Mouse (Mus musculus): ENCODE results near the gene Tlx3. TPM values are rescaled to one million over a fixed set of nuclear protein-coding genes. Genes with fewer than 3 reads are reported as not detected.

The Tlx3 gene
- polyA plus RNA-seq, 2 experiments = not detected

DNA sequence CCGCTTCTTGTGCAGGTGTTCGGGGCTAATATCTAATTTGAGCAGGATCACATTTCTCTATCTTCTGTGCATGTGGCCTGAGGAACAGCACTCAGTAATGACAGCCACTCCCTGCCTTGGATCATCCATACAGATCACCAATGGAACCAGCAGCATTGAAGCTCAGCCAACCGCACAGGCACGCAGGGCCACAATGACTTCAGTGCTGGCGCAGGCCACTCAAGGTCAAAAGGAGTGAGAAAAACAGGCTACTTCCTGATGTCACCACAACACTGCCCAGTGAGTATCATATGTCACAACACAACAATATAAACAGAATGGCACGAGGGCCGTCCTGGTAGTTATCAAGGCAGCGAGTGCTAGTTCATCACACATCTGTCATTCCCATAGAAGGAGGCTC is 23.1 kb upstream of the Tlx3 start:
- H3K9me3 ChIP-seq (ENCODE audit: control insufficient read depth, low read length) = no peaks in the 10 kb centered on the region
- no peak overlapping the region for H3K4me3 ChIP-seq (ENCODE audit: insufficient read depth in 1 of 2, low read depth in 2 of 2, low read length in 2 of 2)
- H3K4me1 ChIP-seq (replicated peaks; ENCODE audit: control insufficient read depth in 2 of 2, insufficient read depth in 2 of 2, low read length in 1 of 2) = 0 out of 4 replicates have a peak, but pooled peaks cover 0 to 2% of the 10 kb centered on the region in 2 experiments
- WGBS (ENCODE audit: insufficient replicate concordance) = 71% methylated on average over 8 of the region's 8 CpGs
- H3K4me2 ChIP-seq (ENCODE audit: low read depth) = no peak overlapping the region
- DNase-seq (ENCODE audit: low read depth in 3 of 3, low spot score in 3 of 3) (no peak), ATAC-seq (ENCODE audit: insufficient read depth) (no peak)
- no peak overlapping the region for H3K27ac ChIP-seq
- TF ChIP-seq EP300 (IDR thresholded peaks at IDR 0.05; ENCODE audit: low read depth) = no peak
- TF ChIP-seq CTCF (IDR thresholded peaks at IDR 0.05; ENCODE audit: low read depth) = no peak
- H3K9ac ChIP-seq (replicated peaks) = no peak overlapping the region
- no peaks in the 10 kb centered on the region for H3K36me3 ChIP-seq (replicated peaks; ENCODE audit: control insufficient read depth, insufficient read depth, low read depth)
- H3K27me3 ChIP-seq (ENCODE audit: control insufficient read depth, insufficient read depth, low read length) = no peaks in the 10 kb centered on the region

DNA sequence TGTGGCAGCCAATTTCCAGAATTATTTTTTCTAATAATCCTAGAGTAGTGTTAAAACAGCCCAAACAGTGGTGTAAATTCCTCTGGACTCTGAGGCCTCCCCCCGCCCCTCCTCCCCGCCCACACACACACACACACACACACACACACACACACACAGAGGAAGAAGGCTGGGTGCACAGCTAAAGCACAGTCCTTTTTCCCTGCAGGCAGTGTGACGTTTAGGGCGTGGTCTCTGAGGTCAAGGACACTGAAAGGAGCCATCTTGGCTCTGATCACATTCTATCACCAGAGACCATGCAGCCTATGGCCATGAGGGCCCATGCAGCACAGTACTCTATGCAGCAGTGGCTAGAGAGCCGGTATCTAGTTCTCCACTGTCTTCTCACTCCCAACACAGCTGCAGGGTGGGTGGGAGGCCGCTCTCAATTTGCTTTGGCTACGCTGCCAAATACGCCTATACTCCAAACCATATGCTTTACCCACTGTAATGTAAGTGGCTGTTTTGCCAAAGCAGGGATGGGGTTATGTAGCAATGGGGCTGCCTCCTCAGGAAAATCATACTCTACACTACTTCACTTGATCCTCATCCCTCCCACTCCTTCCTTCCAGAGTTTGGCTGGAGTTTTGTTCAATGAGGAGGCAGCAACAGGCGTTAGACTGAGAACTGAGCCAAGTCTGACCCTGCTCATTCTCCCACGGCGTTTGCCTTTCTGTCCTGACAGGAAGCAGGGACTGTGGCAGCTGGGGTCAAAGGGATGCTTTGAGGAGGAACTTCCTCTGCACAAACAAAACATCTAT is 18.4 kb upstream of the Tlx3 start:
- H3K27me3 ChIP-seq (ENCODE audit: control insufficient read depth, insufficient read depth, low read length) = no peaks in the 10 kb centered on the region
- no peak overlapping the region for H3K4me2 ChIP-seq (ENCODE audit: low read depth)
- 57% methylated on average over 11 of the region's 11 CpGs for WGBS (ENCODE audit: insufficient replicate concordance)
- no peak overlapping the region for H3K4me3 ChIP-seq (ENCODE audit: insufficient read depth in 1 of 2, low read depth in 2 of 2, low read length in 2 of 2)
- no peaks in the 10 kb centered on the region for H3K9me3 ChIP-seq (ENCODE audit: control insufficient read depth, low read length)
- 0 out of 4 replicates have a peak, but pooled peaks cover 0 to 2% of the 10 kb centered on the region in 2 experiments for H3K4me1 ChIP-seq (replicated peaks; ENCODE audit: control insufficient read depth in 2 of 2, insufficient read depth in 2 of 2, low read length in 1 of 2)
- ATAC-seq (ENCODE audit: insufficient read depth) = no peak
- H3K27ac ChIP-seq = no peak overlapping the region
- H3K36me3 ChIP-seq (replicated peaks; ENCODE audit: control insufficient read depth, insufficient read depth, low read depth) = no peaks in the 10 kb centered on the region
- DNase-seq (ENCODE audit: low read depth in 3 of 3, low spot score in 3 of 3) = no peak
- no peak overlapping the region for H3K9ac ChIP-seq (replicated peaks)
- no peak for TF ChIP-seq EP300 (IDR thresholded peaks at IDR 0.05; ENCODE audit: low read depth)
- TF ChIP-seq CTCF (IDR thresholded peaks at IDR 0.05; ENCODE audit: low read depth) = no peak

DNA sequence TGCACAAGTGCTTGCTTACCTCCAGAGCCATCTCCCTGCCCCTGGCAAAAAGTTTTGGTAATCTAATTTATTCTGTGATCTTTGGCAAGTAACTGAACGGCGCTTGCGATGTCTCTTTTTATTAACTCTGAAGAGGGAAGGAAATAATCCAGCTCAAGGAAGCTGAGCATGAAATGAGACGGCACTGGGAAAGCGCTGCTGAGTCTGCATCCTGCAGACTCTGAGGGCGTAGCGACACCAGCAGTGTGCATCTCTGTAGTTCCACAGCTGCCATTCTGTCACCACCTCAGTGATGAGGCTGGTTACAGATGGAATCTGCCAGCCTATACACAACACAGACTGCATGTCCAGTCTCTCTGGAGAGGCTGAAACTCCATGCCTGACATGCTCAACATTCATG is 17.4 kb upstream of the Tlx3 start:
- Histone ChIP-seq H3K9ac (replicated peaks) (no peak overlapping the region), H3K27me3 (ENCODE audit: control insufficient read depth, insufficient read depth, low read length) (no peaks in the 10 kb centered on the region), H3K4me3 (ENCODE audit: insufficient read depth in 1 of 2, low read depth in 2 of 2, low read length in 2 of 2) (no peak overlapping the region), H3K9me3 (ENCODE audit: control insufficient read depth, low read length) (no peaks in the 10 kb centered on the region), H3K36me3 (replicated peaks; ENCODE audit: control insufficient read depth, insufficient read depth, low read depth) (no peaks in the 10 kb centered on the region), H3K4me1 (replicated peaks; ENCODE audit: control insufficient read depth in 2 of 2, insufficient read depth in 2 of 2, low read length in 1 of 2) (0 out of 4 replicates have a peak, but pooled peaks cover 0 to 2% of the 10 kb centered on the region in 2 experiments), H3K4me2 (ENCODE audit: low read depth) (no peak overlapping the region), H3K27ac (no peak overlapping the region)
- 70% methylated on average over 7 of the region's 7 CpGs for WGBS (ENCODE audit: insufficient replicate concordance)
- TF ChIP-seq CTCF (IDR thresholded peaks at IDR 0.05; ENCODE audit: low read depth) = no peak
- TF ChIP-seq EP300 (IDR thresholded peaks at IDR 0.05; ENCODE audit: low read depth) = no peak
- DNase-seq (ENCODE audit: low read depth in 3 of 3, low spot score in 3 of 3) (no peak), ATAC-seq (ENCODE audit: insufficient read depth) (no peak)

DNA sequence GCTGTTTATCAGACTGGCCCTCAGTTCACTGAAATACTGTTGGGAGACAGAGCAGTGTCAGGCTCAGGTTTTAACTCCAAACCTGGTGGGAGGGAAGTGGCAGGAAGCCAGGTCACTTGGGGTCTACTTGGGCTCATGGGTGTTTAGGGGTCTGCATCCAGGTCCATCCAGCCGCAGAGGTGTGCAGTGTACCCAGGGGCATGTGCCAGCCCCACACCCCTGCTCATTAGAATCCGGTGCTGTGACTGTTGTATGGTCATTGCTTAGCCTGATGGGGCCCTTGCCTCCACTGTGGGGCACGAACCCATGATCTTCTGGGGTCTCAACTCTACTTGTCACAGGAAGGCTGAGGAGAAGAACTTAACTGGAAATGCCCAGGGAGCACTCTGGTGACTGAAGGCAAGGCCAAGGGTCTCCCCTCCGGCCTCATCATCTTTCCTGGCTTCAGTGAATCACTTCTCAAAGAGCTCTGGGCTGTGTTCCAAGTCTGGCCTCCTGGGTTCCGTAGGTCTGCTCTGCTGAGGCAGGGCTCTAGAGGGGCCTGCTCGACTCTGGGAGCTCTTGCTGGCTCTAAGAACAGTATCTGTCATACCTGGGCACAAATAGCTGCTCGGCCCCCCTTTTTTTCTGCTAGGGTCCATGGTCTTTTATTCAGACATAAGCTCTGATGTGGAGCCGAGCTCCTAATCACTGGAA is 14.1 kb upstream of the Tlx3 start:
- Histone ChIP-seq H3K27me3 (ENCODE audit: control insufficient read depth, insufficient read depth, low read length) (no peaks in the 10 kb centered on the region), H3K36me3 (replicated peaks; ENCODE audit: control insufficient read depth, insufficient read depth, low read depth) (no peaks in the 10 kb centered on the region), H3K27ac (no peak overlapping the region), H3K4me2 (ENCODE audit: low read depth) (no peak overlapping the region), H3K4me1 (replicated peaks; ENCODE audit: control insufficient read depth in 2 of 2, insufficient read depth in 2 of 2, low read length in 1 of 2) (0 out of 4 replicates have a peak, but pooled peaks cover 0 to 2% of the 10 kb centered on the region in 2 experiments), H3K9me3 (ENCODE audit: control insufficient read depth, low read length) (no peaks in the 10 kb centered on the region), H3K9ac (replicated peaks) (no peak overlapping the region), H3K4me3 (ENCODE audit: insufficient read depth in 1 of 2, low read depth in 2 of 2, low read length in 2 of 2) (no peak overlapping the region)
- TF ChIP-seq CTCF (IDR thresholded peaks at IDR 0.05; ENCODE audit: low read depth) (no peak), EP300 (IDR thresholded peaks at IDR 0.05; ENCODE audit: low read depth) (no peak)
- 58% methylated on average over 8 of the region's 8 CpGs for WGBS (ENCODE audit: insufficient replicate concordance)
- no peak for DNase-seq (ENCODE audit: low read depth in 3 of 3, low spot score in 3 of 3)
- no peak for ATAC-seq (ENCODE audit: insufficient read depth)

DNA sequence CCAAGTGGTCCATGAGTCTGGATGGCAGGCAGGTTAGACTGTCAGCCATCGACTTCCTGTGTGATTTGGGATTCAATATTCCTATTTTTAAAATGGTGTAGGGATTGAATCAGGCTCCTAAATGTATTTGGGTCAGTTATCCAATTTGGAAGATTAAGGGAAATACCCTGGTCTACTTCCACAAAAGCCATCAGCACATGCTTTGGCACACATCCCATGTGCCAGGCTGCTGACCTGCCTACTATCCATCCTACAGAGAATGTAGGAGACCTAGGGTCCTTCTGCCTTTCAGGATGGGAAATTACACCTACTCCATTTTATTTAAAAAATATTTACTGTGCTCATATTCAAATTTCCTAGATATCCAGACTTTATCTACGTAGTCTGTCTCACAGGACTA is 4.0 kb upstream of the Tlx3 start:
- TF ChIP-seq CTCF (IDR thresholded peaks at IDR 0.05; ENCODE audit: low read depth) (no peak), EP300 (IDR thresholded peaks at IDR 0.05; ENCODE audit: low read depth) (no peak)
- ATAC-seq (ENCODE audit: insufficient read depth) (no peak), DNase-seq (ENCODE audit: low read depth in 3 of 3, low spot score in 3 of 3) (no peak)
- peaks cover 45% of the 10 kb centered on the region for H3K27me3 ChIP-seq (ENCODE audit: control insufficient read depth, insufficient read depth, low read length)
- no peak overlapping the region for H3K4me3 ChIP-seq (ENCODE audit: insufficient read depth in 1 of 2, low read depth in 2 of 2, low read length in 2 of 2)
- no peak overlapping the region for H3K9ac ChIP-seq (replicated peaks)
- no peaks in the 10 kb centered on the region for H3K4me1 ChIP-seq (replicated peaks; ENCODE audit: control insufficient read depth in 2 of 2, insufficient read depth in 2 of 2, low read length in 1 of 2)
- H3K36me3 ChIP-seq (replicated peaks; ENCODE audit: control insufficient read depth, insufficient read depth, low read depth) = no peaks in the 10 kb centered on the region
- H3K4me2 ChIP-seq (ENCODE audit: low read depth) = no peak overlapping the region
- no peak overlapping the region for H3K27ac ChIP-seq
- WGBS (ENCODE audit: insufficient replicate concordance) = 48% methylated on average over 2 of the region's 2 CpGs
- H3K9me3 ChIP-seq (ENCODE audit: control insufficient read depth, low read length) = no peaks in the 10 kb centered on the region

All from liver, embryonic 14.5 days (tissue).